Mouse (Mus musculus) naive thymus-derived CD4-positive, alpha-beta T cell, adult 2 months (primary cell): ENCODE measurements around the gene Armc6.

ENCODE experiments used
- DNase-seq: peaks from one replicate; pipeline ENCODE4 v3.0.0-alpha.2; 2011; ENCODE audit warnings: low read depth

Armc6 gene

DNA sequence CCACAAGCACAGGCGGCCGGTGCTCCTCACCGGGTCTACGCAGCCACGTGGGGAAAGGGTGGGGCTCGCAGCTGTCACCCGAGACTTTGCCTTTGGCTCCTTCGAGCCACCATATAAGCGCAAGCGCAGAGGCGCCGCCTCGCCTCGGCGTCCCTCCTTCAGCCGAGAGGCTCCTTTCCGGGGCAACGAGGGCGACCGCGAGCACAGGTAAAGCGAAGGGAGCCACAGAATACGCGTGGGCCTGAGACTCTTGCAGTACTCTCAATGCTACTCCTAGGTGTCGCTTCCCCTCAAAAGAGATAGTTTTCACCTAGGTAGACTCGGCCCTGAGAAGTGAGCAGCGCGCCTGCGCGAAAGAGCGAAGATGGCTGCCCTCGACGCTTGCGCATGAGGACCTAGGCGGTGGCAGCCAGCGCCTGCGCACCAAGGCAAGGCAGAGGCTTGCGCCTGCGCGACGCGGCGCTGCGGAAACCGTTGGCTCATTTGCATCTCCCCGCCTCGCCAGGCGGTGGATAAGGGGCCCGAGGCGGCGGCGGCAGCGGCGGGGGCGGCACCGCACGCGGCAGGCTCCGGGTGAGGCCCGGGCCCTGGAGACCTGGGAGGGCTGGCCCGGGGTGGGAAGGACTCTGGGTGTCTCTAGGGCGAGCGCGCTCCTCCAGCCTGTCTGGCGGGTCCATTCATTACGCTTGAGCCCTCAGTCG is at the start of gene Armc6, which contains the start of gene Sugp2:
Armc6 (minus strand) TSS at position 387 of the 701 bp plus-strand sequence.
Sugp2 (plus strand) TSS at position 147 of the 701 bp plus-strand sequence.
- peak; percentile 99 for DNase-seq

- DNase-seq: peak; percentile 30
Measured at GRCm38 (mm10) chr8:70283136-70284077, 49.1 kb upstream of the Armc6 start.

- peak; percentile 89 for DNase-seq
Measured at GRCm38 (mm10) chr8:70282603-70283135, 48.4 kb upstream of the Armc6 start, which contains the start of gene Homer3. Gene Homer3, plus strand, starts transcription at chr8:70282827.

DNA sequence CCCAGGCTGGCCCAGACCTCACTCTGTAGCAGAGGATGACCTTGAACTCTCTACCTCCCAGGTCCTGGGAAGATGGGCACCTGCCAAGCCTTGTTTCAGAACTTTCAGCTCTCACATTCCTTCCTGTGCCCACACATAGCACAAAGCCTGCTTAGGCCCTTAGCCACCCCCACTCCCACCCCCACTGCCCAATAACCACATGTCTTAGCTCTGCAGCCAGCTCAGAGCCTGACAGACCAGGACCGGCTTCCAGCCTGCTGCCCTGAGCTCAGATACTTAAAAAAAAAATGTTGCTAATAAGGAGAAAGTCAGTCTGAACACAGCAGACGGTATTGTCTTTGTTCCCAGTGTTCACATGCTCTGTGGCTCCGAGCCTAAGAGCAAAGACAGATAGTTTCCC is 46.7 kb upstream of the Armc6 start:
- no peak for DNase-seq

DNA sequence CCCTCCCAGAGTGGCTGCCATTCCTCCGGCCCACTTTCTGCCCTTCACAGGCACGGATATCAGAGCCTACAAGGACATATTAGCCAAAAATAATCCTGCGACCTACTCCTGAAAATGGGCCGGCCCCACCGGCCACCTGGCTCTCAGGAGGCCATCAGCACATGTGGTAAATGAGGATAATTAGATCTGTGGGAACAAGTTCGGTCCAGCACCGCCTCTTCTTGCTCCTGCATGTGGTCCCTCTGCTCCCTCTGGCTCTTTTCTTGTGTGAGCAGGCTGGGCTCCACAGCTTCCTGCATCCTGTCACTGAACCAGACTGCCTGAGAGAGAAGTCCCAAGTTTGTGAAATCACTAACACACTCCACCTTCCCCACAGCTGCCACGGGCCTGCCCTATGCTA is 45.0 kb upstream of the Armc6 start:
- DNase-seq: no peak

DNA sequence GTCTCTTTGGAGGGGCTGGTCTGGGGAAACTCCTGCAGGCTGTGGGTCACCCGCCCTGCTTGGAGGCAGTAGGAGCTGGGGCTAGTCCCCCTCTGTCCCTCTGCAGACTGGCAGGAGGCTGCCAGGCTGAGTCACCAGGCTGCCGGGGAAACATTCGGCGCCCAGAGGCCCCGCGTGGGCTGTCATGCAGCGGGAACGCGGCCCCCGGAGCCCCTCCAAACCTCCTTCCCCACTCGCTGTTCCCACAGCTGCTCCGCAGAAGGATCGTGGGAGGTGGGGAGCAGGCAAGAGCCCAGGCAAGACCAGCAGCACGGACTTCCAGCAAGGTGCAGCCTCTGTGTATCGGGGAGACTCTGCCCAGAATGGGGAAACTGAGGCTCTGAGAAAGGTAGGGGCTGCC is 43.9 kb upstream of the Armc6 start:
- DNase-seq: no peak

DNA sequence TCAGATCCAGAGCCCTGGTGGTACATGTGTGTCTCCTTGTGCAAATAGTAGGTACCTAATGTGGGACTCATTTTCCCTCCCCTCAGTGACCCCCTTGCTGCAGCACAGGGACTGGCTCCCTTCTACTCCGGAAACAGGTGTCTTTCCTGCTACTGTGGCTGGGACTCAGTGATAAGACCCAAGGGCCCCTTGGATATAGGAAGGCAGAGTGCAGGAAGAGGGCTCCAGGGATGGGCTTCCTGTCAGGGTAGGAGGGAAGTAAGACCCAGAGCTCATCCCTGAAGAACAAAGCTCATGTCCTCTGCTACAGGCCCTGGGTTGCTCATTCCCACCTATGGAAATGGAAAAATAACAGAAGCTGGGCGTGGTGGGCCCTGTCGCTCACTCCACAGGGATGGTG is 42.2 kb upstream of the Armc6 start:
- no peak for DNase-seq

DNA sequence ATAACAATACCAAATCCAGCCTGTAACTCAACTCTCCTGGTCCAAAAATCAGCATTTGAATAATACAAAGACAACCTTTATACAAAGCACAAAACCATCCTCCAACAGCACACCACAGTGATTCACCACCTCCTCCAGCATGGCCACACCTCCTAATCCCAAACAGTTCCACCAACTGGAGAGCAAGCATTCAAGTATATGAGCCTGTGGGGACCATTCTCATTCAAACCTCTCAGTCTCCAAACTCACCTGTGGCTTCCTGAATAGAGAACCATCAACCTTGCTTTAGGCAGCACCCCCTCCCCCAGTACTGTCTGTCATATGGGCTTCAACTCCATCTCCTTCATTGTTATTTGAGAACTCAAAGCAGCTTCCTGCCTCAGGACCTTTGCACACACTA is 40.1 kb upstream of the Armc6 start:
- no peak for DNase-seq

GRCm38 (mm10) chr8:70272949-70273348 is 38.7 kb upstream of the Armc6 start:
- DNase-seq: no peak

GRCm38 (mm10) chr8:70268799-70269565 is 34.7 kb upstream of the Armc6 start:
- peak; percentile 48 for DNase-seq

GRCm38 (mm10) chr8:70268311-70268710 is 34.0 kb upstream of the Armc6 start:
- no peak for DNase-seq

DNA sequence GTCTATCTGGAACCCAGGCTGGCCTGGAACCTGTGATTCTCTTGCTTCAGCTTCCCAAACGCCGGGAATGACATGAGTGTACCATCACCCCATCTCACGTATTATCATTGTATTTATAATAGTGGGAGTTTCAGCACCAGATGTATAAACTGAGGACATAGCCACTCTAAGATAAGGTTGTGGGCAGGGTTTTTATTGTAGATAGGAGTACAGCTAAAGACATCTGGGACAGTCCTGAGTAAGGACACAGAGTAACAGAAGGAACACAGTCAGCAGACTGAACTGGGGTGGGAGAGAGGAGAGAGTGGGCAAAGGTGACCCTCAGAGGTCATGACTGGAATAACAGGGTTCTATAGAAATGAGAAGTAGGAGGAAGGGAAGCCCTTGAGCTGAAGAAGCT is 33.4 kb upstream of the Armc6 start:
- no peak for DNase-seq

DNA sequence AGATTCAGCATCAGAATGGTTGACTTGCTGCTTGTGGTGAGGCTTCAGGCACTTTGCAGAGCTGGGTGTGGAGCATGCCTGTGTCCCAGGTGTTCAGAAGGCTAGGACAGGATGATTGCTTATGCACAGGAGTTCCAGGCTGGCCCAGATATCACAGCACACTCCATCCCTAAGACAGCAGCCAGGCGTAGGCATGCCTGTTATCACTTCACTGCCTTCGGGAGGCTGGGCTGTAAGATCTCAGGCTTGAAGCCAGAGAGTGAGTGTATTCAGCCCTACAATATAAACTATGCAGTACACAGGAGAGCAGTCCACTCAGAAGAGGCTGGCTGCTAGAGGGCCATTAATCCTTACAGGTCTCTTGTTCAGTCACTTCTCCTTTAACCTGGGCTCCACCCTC is 24.8 kb upstream of the Armc6 start:
- DNase-seq: no peak

DNA sequence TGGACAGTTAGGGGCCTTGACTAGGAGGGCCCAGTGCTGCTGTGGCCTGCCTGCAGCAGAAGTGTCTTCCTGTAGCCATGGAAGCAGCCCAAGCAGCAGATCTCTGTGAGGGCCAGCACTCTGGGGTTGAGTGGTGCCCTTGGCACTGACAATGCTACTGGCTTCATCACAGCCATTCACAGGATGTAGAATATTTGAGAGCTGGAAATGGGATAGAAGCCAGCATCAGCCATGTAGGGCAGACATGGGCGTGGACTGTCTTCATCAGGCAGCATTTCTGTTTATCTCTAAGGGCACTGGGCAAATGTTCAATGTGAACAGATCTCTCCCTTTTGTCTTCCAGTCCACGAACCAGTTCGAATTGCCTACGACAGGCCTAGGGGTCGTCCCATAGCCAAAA is 24.3 kb upstream of the Armc6 start:
- no peak for DNase-seq

DNA sequence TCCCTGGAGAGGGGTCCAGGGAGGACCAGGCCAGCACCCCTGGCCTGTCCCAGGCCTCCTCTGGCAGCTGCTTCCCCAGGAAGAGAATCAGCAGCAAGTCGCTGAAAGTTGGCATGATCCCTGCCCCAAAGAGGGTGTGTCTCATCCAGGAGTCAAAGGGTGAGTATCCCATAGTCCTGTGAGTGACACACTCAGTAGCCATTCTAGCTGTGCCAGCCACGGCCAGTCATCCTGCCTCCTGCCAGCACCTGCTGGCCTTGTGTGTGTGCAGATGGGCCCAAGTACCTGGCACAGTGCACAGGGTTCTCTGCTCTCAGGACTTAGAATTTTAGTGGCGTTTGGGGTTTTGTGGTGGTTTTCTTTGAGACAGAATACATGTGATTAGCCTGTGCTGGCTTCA is 23.2 kb upstream of the Armc6 start:
- no peak for DNase-seq

GRCm38 (mm10) chr8:70254628-70255027 is 20.4 kb upstream of the Armc6 start:
- no peak for DNase-seq

GRCm38 (mm10) chr8:70247841-70248240 is 13.6 kb upstream of the Armc6 start:
- no peak for DNase-seq

DNA sequence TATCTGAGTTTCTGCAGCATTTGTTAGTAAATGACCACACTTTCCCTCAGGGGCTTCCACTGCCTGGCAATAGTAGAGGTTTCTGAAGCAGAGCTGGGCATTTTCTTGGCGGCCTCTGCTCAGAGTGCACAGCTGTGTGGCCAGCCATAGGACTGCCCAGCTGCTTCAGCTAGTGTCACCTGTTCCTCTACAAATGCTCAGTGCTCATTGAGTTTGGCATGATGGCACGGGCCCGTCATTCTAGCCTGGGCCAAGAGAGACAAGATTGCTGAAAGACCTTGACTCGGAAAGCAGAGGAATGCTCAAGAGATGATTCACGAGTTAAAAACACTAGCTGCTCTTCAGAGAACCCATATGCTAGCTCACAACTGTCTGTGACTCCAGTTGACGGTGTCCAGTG is 12.4 kb upstream of the Armc6 start:
- no peak for DNase-seq

- DNase-seq: no peak
Measured at GRCm38 (mm10) chr8:70240642-70241041, 6.4 kb upstream of the Armc6 start.

- DNase-seq: no peak
Measured at GRCm38 (mm10) chr8:70237842-70238241, 3.6 kb upstream of the Armc6 start.

- no peak for DNase-seq
Measured at GRCm38 (mm10) chr8:70234781-70235128, 489 bp upstream of the Armc6 start.

GRCm38 (mm10) chr8:70233606-70234005 is 660 bp downstream of the Armc6 start:
- no peak for DNase-seq
